Mouse (Mus musculus) lung, adult 2 months (tissue): Measurements from ENCODE around the gene Thap3.

Experiments used
- CTCF ChIP-seq: fragments of 200-500 bp; IDR thresholded peaks from 2 replicates; pipeline ENCODE4 v1.5.1; 2011; ENCODE audit warnings: mild to moderate bottlenecking, low read length, control low read depth; ENCODE audit not compliant: insufficient read depth
- POLR2A ChIP-seq: fragments of 200-500 bp; IDR thresholded peaks from 2 replicates; pipeline ENCODE4 v1.6.1; 2011; ENCODE audit warnings: low read depth, mild to moderate bottlenecking, control low read depth, low read length, borderline replicate concordance; ENCODE audit errors: extremely low read depth

GRCm38 (mm10) chr4:151992091-151992490 is 3.3 kb upstream of the Thap3 start:
- TF ChIP-seq CTCF (no peak), POLR2A (no peak)
